Mouse (Mus musculus) C2C12 (cell line): ENCODE measurements around the gene Prkci. TPM values are rescaled to one million over a fixed set of nuclear protein-coding genes. Genes with fewer than 3 reads are reported as not detected.

Experiments
- H3K27me3 ChIP-seq: one replicate; pipeline ENCODE4 v1.6.1; 2011; ENCODE audit not compliant: control insufficient read depth, insufficient read depth, insufficient read length
- H3K36me3 ChIP-seq: one replicate; pipeline ENCODE4 v1.6.1; 2011; ENCODE audit not compliant: control insufficient read depth, insufficient read depth
- H3K4me3 ChIP-seq: one replicate; pipeline ENCODE4 v1.5.1; 2011; ENCODE audit warnings: mild to moderate bottlenecking, control low read depth; ENCODE audit not compliant: poor library complexity, insufficient read depth, severe bottlenecking
- H3K79me2 ChIP-seq: one replicate; pipeline ENCODE4 v1.6.1; 2011; ENCODE audit not compliant: control insufficient read depth, insufficient read depth
- H3K79me3 ChIP-seq: one replicate; pipeline ENCODE4 v1.6.1; 2011; ENCODE audit warnings: low read depth, control low read depth
- H3ac ChIP-seq: one replicate; pipeline ENCODE3; 2011; ENCODE audit warnings: low read depth; ENCODE audit not compliant: control insufficient read depth, insufficient read length
- CEBPB ChIP-seq: IDR thresholded peaks from one replicate; pipeline ENCODE4 v1.6.1; 2011; ENCODE audit warnings: low read depth, mild to moderate bottlenecking, control low read depth, moderate library complexity
- CTCF ChIP-seq: IDR thresholded peaks from one replicate; pipeline ENCODE4 v1.5.1; 2011; ENCODE audit not compliant: control insufficient read depth, insufficient read depth, insufficient read length
- FOSL1 ChIP-seq: IDR thresholded peaks from one replicate; pipeline ENCODE4 v1.8.0; 2011; ENCODE audit warnings: mild to moderate bottlenecking, low read length; ENCODE audit not compliant: poor library complexity, insufficient read depth, severe bottlenecking
- MAX ChIP-seq: IDR thresholded peaks from one replicate; pipeline ENCODE4 v1.6.1; 2011; ENCODE audit warnings: mild to moderate bottlenecking, control low read depth
- MYOD1 ChIP-seq: IDR thresholded peaks from one replicate; pipeline ENCODE4 v1.6.1; 2011; ENCODE audit warnings: low read depth; ENCODE audit not compliant: control insufficient read depth, insufficient read length
- MYOG ChIP-seq: IDR thresholded peaks from one replicate; pipeline ENCODE4 v1.6.1; 2011; ENCODE audit not compliant: control insufficient read depth, insufficient read length; ENCODE audit errors: extremely low read depth
- USF1 ChIP-seq: IDR thresholded peaks from one replicate; pipeline ENCODE4 v1.6.1; 2011; ENCODE audit warnings: low read depth, mild to moderate bottlenecking, control low read depth, moderate library complexity
- polyA plus RNA-seq: library from polyadenylated mRNA; unstranded; fragments of >200 nt; fragmentation: generic; extraction: Trizol; gene quantifications from one replicate; pipeline ENCODE4 v1.2.1, GENCODE M21; 2012; ENCODE audit warnings: missing spikeins

The Prkci gene
- polyA plus RNA-seq, 1 experiment, result 17.5 TPM

DNA sequence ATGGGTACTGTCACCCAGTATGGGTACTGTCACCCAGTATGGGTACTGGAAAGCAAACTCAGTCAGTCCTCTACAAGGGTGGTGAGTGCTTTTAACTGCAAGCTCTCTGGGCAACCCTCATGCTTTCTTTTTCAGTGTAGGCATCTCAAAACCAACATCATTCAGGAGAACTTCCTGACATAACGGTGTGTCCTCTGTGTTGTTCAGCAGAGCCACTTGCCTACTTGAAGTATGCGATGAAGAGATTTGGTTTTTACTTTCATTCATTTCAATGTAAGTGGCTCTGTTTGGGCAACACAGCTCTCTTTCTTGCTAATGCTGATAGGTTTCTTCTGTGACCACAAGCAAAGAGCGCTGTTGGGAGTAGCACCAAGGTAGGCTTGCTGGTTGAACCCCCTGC is 89.5 kb downstream of the Prkci start:
- Histone ChIP-seq H3K79me2 (no peaks in the 10 kb centered on the region), H3K4me3 (no peak overlapping the region), H3ac (no peak overlapping the region), H3K36me3 (no peaks in the 10 kb centered on the region), H3K27me3 (no peaks in the 10 kb centered on the region), H3K79me3 (no peaks in the 10 kb centered on the region)
- TF ChIP-seq MAX, result no peak
- no peak for TF ChIP-seq USF1
- TF ChIP-seq MYOG, result no peak
- no peak for TF ChIP-seq FOSL1
- TF ChIP-seq CTCF, result no peak
- TF ChIP-seq CEBPB, result no peak
- no peak for TF ChIP-seq MYOD1

DNA sequence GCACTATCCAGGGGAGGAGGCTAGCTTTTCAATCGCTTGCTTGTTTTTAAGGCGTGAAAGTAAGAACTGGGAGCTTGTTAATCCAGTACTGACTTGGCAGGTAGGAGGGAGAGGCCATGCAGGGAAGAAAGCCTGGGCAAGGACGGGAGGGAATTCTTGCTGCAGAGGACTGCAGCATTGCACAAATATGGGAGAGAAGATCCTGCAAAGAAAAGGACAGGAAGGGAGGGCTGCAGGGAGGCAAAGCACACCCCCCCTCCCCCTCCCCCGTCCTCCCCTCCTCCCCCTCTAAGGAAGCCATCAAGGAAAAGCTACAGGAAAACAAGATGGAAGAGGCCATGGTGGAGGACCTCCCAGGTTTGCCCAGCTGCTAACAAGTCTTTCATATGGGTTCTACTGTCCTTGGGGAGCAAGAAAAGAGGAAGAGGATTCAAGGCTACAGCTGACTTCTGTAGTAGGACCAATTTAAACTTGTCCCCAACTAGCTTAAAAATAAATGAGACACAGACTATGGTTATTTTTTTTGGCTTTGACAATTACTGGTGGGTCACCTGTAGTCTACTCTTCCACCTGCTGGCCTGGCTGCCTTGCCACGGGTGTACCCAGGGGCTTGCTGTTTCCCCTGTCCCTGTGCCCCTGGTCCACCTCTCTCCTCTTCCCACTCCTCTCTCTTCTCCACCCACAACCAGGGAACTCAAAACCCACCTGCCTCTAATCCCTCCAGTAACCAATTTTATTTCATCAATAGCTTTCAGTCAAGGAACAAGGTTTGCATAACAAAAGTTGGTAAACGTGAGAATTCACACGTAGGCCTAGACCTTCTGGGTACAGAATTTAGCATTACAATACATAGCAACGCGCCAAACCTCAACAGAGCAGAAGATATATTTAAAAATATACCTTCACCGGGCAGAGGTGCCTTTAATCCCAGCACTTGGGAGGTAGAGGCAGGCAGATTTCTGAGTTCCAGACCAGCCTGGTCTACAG is 93.5 kb downstream of the Prkci start:
- Histone ChIP-seq H3K36me3 (no peaks in the 10 kb centered on the region), H3K27me3 (no peaks in the 10 kb centered on the region), H3K79me3 (no peaks in the 10 kb centered on the region), H3K79me2 (no peaks in the 10 kb centered on the region), H3K4me3 (no peak overlapping the region), H3ac (no peak overlapping the region)
- TF ChIP-seq FOSL1, result no peak
- TF ChIP-seq MAX, result no peak
- no peak for TF ChIP-seq USF1
- no peak for TF ChIP-seq CEBPB
- TF ChIP-seq MYOD1, result no peak
- TF ChIP-seq CTCF, result no peak
- no peak for TF ChIP-seq MYOG

DNA sequence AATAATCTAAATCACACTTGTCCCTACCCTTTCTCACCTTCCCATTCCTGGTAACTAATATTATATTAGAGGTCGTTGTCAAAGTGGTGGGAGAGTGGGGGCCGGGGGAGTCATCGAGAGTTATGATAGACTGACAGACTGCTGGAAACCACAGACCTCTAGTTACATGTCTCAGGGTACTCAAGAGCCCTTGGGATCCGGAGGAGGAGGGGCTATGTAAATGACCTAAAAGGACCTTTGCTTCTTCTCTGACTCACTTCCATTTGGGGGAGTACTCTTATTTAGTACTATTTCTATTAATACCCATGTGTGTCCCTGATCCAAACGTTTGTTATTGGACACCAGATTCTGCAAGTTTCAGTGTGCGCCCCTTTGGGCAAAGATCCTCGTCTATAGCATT is 94.4 kb downstream of the Prkci start:
- H3K27me3 ChIP-seq, result no peaks in the 10 kb centered on the region

DNA sequence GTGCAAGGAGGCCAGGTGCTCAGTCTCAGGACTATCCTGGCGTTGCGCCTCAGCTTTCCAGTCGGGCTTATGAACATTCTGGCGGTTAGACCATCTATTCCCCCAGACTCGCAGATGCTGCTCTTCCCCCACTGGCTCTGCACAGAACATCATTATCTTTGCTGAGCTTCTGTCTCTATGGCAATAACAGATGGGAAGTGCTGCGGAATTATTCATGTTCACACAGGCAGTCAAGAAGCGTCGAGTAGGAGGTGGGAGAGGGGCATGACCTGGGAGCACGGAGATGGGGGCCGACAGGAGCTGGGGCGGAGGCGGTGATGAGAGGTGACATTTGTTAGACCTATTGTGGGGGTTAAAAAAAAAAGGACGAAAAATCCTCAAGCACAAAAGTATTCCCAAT is 97.6 kb downstream of the Prkci start:
- TF ChIP-seq FOSL1 (no peak), MAX (no peak), MYOD1 (no peak), MYOG (no peak), USF1 (no peak), CTCF (no peak), CEBPB (no peak)
- Histone ChIP-seq H3K79me2 (peaks cover 31% of the 10 kb centered on the region), H3K36me3 (peaks cover 17% of the 10 kb centered on the region), H3K79me3 (peaks cover 27% of the 10 kb centered on the region), H3K4me3 (peak overlapping the region; percentile 39), H3K27me3 (no peaks in the 10 kb centered on the region), H3ac (peak overlapping the region; percentile 57)

More for the DNA sequence above, 94.4 kb downstream of the Prkci start:
- H3K36me3 ChIP-seq, result no peaks in the 10 kb centered on the region
- no peaks in the 10 kb centered on the region for H3K79me3 ChIP-seq
- H3K4me3 ChIP-seq, result no peak overlapping the region
- no peak for TF ChIP-seq MYOD1
- no peak for TF ChIP-seq CEBPB
- TF ChIP-seq MAX, result no peak
- TF ChIP-seq FOSL1, result no peak
- TF ChIP-seq CTCF, result no peak
- no peak for TF ChIP-seq MYOG
- no peak for TF ChIP-seq USF1
- H3ac ChIP-seq, result no peak overlapping the region
- H3K79me2 ChIP-seq, result no peaks in the 10 kb centered on the region

DNA sequence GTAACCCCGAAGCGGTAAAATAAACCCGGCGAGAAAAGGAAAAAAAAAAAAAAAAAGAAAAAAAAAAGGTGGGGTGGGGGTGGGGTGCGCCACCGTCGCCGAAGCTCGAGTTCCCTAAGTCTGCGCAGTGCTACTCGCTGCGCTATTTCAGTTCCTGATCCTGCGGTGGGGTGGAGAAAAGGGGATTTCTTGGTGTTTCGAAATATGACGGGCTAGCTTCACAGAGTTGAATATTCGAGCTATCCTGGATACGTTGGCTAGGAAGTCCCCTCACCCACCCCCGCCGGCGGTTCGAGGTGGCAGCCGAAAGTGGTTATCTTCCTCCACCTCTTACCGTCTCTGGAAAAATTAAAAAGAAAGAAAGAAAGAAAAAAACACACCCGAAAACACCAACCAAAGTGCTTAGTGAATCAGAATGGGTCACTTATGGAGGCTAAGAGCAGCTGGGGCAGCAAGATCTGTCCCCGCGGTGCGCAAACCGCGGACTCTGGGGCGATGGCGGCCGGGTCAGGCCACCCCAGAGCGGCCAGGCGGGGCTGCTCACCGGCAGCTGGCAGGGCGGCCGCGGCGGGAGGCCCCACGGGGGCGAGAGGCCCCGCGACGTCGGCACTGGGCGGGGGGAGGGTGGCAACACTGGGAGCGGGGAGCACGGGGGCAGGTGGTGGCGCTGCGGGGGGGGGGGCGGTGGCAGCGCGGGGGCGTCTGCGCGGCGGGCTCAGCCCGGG is 98.2 kb downstream of the Prkci start:
- H3K79me3 ChIP-seq, result peaks cover 33% of the 10 kb centered on the region
- TF ChIP-seq MYOD1 (peak; percentile 30), USF1 (no peak), MYOG (no peak), CEBPB (peak; percentile 43), CTCF (no peak)
- H3ac ChIP-seq, result peak overlapping the region; percentile 74
- peaks cover 37% of the 10 kb centered on the region for H3K79me2 ChIP-seq
- H3K36me3 ChIP-seq, result peaks cover 23% of the 10 kb centered on the region
- no peaks in the 10 kb centered on the region for H3K27me3 ChIP-seq
- peak overlapping the region; percentile 39 for H3K4me3 ChIP-seq
